Mouse (Mus musculus) heart, postnatal 10 days (tissue): Measurements from ENCODE around the gene Gm3072. TPM values are rescaled to one million over a fixed set of nuclear protein-coding genes. Genes with fewer than 3 reads are reported as not detected.
A peak's percentile ranks its signal among the peaks of the same experiment; 100 is the strongest.
"Not testable (repeated sequence)": the region's sequence is repeated elsewhere in the genome, so short reads cannot be mapped to it uniquely, and the experiment has no call there.

ENCODE experiments used
- DNase-seq, 2 experiments: peaks; one replicate each; pipeline ENCODE4 v3.0.0; 2021
- intact Hi-C: fragments of 180-260 bp; cut with DNase I; formaldehyde crosslinking; loops from one replicate; pipeline ENCODE4 v1.15.1; 2025
- total RNA-seq, 2 experiments: library from RNA; stranded (reverse); gene quantifications; 2 replicates each; pipeline ENCODE4 v1.2.3; 2021

Gm3072 gene
- not detected for total RNA-seq

DNA sequence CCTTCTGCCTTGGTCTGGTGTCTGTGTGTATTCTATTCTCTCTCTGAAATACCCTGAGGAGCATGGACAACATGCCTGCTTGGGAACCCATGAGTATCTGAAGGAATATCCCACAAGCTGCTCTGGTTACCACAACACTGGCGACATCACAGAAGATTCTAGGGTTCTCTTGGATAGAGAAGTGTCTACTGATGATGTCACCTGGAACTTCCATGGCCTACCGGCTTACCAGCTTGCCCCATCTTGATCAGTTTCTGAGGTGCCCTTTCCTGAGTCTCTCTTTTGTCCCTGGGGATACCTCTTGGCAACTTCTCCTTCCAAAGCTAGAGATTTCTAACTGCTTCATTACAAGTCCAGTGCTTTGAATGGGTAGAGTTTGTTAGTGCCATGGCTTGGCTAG lies at the start of gene Gm3072:
Gene Gm3072 (minus strand): TSS at position 101 of the 400 bp plus-strand sequence.
- DNase-seq, intact Hi-C loops: not testable (repeated sequence)

- DNase-seq, intact Hi-C loops: not testable (repeated sequence)
These were observed 23.8 kb upstream of the Gm3072 start for GRCm38 (mm10) chr14:41648176-41648575.

GRCm38 (mm10) chr14:41646387-41646786 lies 22.0 kb upstream of the Gm3072 start, which contains the start of gene Gm3676:
Gm3676 (minus strand) TSS chr14:41646487.
- intact Hi-C loops, DNase-seq: not testable (repeated sequence)

- intact Hi-C loops, DNase-seq: not testable (repeated sequence)
These were observed 5.7 kb upstream of the Gm3072 start for GRCm38 (mm10) chr14:41630144-41630543.

DNA sequence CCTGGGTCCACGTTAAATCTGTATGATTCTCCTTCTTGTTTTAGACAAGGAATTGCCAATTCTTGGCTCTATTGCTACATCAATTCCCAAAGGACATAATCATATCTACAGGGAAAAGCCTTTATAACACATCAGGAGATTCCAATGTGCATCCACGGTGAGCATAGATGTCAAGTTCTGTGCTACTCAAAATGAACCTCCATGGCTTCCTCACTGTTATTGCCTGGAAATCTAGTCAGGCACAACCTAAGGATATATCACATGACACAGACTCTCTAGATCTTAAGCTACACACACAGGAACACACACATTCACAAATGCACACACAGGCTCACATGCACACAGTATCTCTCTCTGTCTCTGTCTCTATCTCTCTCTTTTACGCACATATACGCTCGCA lies 1.9 kb downstream of the Gm3072 start:
- intact Hi-C loops = not testable (repeated sequence)

GRCm38 (mm10) chr14:41610690-41611089 lies 13.7 kb downstream of the Gm3072 start:
- intact Hi-C loops = not testable (repeated sequence)

More for the DNA sequence above, 1.9 kb downstream of the Gm3072 start:
- not testable (repeated sequence) for DNase-seq

DNA sequence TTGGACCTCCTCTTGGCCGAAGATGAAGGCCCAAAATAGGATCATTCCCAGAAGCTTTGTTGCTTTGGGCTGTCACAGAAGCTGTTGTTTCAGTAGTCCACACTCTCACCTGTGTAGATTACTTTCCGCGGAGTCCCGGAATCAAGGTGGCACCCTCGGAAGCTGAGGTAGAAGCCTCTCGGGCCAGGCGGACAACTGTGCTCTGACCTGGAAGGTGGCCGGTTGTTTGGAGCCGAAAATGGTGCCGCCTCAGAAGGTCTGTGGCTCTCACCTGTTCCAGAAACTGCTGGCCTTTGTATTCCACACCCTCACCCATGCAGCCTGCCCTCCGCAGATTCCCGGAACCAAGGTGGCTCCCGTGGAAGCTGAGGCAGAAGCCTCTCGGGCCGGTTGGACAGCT lies 23.5 kb downstream of the Gm3072 start:
- DNase-seq, intact Hi-C loops: not testable (repeated sequence)

More at GRCm38 (mm10) chr14:41610690-41611089, 13.7 kb downstream of the Gm3072 start:
- peak in 1 of 2 experiments; percentile 3 for DNase-seq

DNA sequence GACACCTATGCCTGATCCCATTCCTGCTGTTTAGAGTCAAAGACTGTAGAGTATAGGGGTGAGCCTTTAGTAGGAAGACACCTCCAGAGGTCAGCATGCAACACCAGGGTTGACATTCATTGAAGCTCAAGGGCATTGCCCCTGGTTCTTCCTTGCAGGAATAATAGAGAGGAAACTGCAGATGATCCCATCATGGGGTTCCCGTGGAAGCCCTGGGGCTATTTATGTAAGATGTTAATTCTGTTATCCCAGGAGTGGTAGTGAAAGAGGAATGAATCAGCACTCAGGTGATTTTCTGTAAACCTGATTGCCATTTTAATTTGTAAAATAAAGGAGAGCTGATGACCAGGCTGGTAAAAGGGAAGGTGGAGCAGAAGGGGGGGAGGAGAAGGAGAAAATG lies 38.1 kb downstream of the Gm3072 start:
- DNase-seq, intact Hi-C loops: not testable (repeated sequence)

- DNase-seq, intact Hi-C loops: not testable (repeated sequence)
These were observed 51.5 kb downstream of the Gm3072 start, which contains the start of gene 1700049E17Rik2 for GRCm38 (mm10) chr14:41572911-41573310. 1700049E17Rik2 (plus strand) TSS chr14:41573211.

Other genes with a start within 250 kb of the Gm3072 start
- not detected for gene Gm7945, start 238.2 kb downstream of the Gm3072 start, total RNA-seq
- not detected for gene Gm6482, start 216.3 kb downstream of the Gm3072 start, total RNA-seq
- not detected for gene Gm7954, start 171.1 kb downstream of the Gm3072 start, total RNA-seq
- gene Gm3486, start 135.1 kb downstream of the Gm3072 start, total RNA-seq = not detected
- not detected for gene Gm7970, start 69.0 kb downstream of the Gm3072 start, total RNA-seq
- not detected for gene 1700049E17Rik2, start 51.4 kb downstream of the Gm3072 start, total RNA-seq
- not detected for gene Gm3676, start 21.9 kb upstream of the Gm3072 start, total RNA-seq
- gene Gm8068, start 77.3 kb upstream of the Gm3072 start, total RNA-seq = not detected
- not detected for gene Gm7929, start 126.0 kb upstream of the Gm3072 start, total RNA-seq
- gene Gm47189, start 147.8 kb upstream of the Gm3072 start, total RNA-seq = not detected